Mouse (Mus musculus) brain, embryonic 14.5 days (tissue): ENCODE measurements around the gene Ephb1.

Source experiments
- CTCF ChIP-seq: fragments of 200-500 bp; IDR thresholded peaks from 2 replicates; pipeline ENCODE4 v1.5.1; 2012; ENCODE audit warnings: inconsistent platforms, mild to moderate bottlenecking, moderate library complexity, borderline replicate concordance; ENCODE audit not compliant: insufficient read depth, insufficient read length; ENCODE audit errors: extremely low read depth
- POLR2A ChIP-seq: fragments of 200-500 bp; IDR thresholded peaks from 2 replicates; pipeline ENCODE4 v1.6.1; 2012; ENCODE audit warnings: mild to moderate bottlenecking, inconsistent platforms, borderline replicate concordance; ENCODE audit not compliant: poor library complexity, insufficient read depth, insufficient read length, severe bottlenecking; ENCODE audit errors: extremely low read depth

DNA sequence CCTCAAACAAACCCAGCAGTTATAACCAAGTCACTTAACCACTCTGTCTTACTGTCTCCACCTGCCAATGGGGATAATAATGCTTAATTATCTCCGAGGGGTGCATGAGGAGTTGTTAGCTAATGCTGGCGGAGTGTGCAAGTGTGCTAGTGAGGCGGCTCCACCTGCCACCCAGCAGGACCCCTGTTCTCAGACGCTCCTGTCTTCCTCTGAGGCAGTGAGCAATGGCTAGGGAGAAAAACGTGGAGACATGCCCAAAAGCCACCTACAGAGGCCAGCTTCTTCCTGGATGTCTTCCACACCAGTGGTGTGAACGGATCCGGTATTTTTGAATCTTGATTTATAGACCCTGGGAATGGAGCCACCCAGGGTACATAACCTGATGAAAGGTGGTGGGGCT, 409.2 kb downstream of the Ephb1 start:
- no peak for TF ChIP-seq POLR2A
- TF ChIP-seq CTCF, result no peak
